Mouse (Mus musculus) liver, postnatal 0 days (tissue): ENCODE data around the gene Car11. TPM values are rescaled to one million over a fixed set of nuclear protein-coding genes. Genes with fewer than 3 reads are reported as not detected.

Source experiments
- ATAC-seq: fragments of 200-750 bp; cut with Nextera tagmentation; 2 replicates; pipeline ENCODE4 v1.8.0; 2017; ENCODE audit warnings: mild to moderate bottlenecking, moderate library complexity
- DNase-seq: peaks from one replicate; pipeline ENCODE4 v3.0.0-alpha.2; 2016
- H3K27ac ChIP-seq: fragments of 300-500 bp; sonication (generic); 2 replicates; pipeline ENCODE4 v1.5.1; 2014; ENCODE audit warnings: antibody characterized with exemption, moderate library complexity, mild to moderate bottlenecking, low read depth
- H3K27me3 ChIP-seq: fragments of 300-500 bp; sonication (generic); 2 replicates; pipeline ENCODE4 v1.6.1; 2014; ENCODE audit warnings: low read length, control low read depth, mixed read lengths; ENCODE audit not compliant: insufficient read depth
- H3K36me3 ChIP-seq: fragments of 300-500 bp; sonication (generic); replicated peaks from 2 replicates; pipeline ENCODE4 v1.6.1; 2014; ENCODE audit warnings: mild to moderate bottlenecking, control low read depth, low read length, moderate library complexity, mixed read lengths; ENCODE audit not compliant: insufficient read depth
- H3K4me1 ChIP-seq: fragments of 300-500 bp; sonication (generic); 2 replicates; pipeline ENCODE4 v1.6.1; 2014; ENCODE audit warnings: antibody characterized with exemption, mild to moderate bottlenecking, control low read depth; ENCODE audit not compliant: insufficient read depth
- H3K4me2 ChIP-seq: fragments of 300-500 bp; sonication (generic); 2 replicates; pipeline ENCODE4 v1.6.1; 2014; ENCODE audit warnings: low read depth, mild to moderate bottlenecking, low read length, moderate library complexity, mixed read lengths
- H3K4me3 ChIP-seq: fragments of 300-500 bp; sonication (generic); 2 replicates; pipeline ENCODE4 v1.5.1; 2014; ENCODE audit warnings: low read depth, low read length
- H3K9ac ChIP-seq: fragments of 300-500 bp; sonication (generic); replicated peaks from 2 replicates; pipeline ENCODE4 v1.6.1; 2014; ENCODE audit warnings: mild to moderate bottlenecking, moderate library complexity
- H3K9me3 ChIP-seq: fragments of 300-500 bp; sonication (generic); 2 replicates; pipeline ENCODE4 v1.6.1; 2016; ENCODE audit warnings: mild to moderate bottlenecking, control low read depth, low read length, mixed read lengths
- CTCF ChIP-seq: sonication (generic); IDR thresholded peaks from 2 replicates; pipeline ENCODE4 v1.5.1; 2016; ENCODE audit warnings: antibody characterized with exemption, low read depth
- EP300 ChIP-seq: IDR thresholded peaks from 2 replicates; pipeline ENCODE4 v1.6.1; 2016; ENCODE audit warnings: antibody characterized with exemption, low read depth, mild to moderate bottlenecking
- WGBS: fragments of 180-500 bp; shearing (Covaris S2); extraction: QIAGEN DNeasy Blood & Tissue Kit; methylation state at CpG from one replicate; pipeline ENCODE4 v1.1.7; 2014; ENCODE audit not compliant: insufficient replicate concordance; 5-methylcytosine and 5-hydroxymethylcytosine counted together
- polyA plus RNA-seq: library from polyadenylated mRNA; unstranded; fragments of >200 nt; fragmentation: Nextera tagmentation; extraction: Ambion mirVana; gene quantifications from 2 replicates; pipeline ENCODE4 v1.2.1, GENCODE M21; 2015

Car11 gene
- polyA plus RNA-seq, 1 experiment from 2014 or later: 0.15 TPM

DNA sequence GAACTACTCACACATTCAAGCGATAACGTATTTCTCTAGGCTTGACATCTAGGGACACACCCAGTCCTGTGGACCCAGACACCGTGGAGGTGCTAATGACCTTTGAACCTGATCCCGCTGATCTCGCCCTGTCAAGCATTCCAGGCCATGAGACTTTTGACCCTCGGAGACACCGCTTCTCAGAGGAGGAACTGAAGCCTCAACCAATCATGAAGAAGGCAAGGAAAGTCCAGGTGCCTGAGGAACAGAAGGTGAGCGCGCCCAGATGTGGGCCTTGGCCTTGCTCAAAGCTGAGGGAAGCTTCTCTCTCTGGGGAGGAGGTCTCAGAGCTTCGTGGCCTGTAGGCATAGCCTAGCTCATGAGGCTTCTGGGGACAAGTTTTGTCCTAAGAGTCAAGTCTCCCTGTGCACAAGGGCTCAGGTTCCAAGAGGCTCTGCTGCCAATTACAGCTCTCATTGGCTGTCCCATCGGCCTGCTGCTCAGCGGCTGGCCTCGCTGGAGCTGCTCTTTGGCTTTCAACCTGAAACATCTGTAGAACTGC, 8.6 kb downstream of the Car11 start:
- H3K9ac ChIP-seq: peak overlapping the region; percentile 49
- H3K4me1 ChIP-seq: peaks cover 59% of the 10 kb centered on the region
- peaks cover 33% of the 10 kb centered on the region for H3K36me3 ChIP-seq
- no peak overlapping the region for H3K4me3 ChIP-seq
- H3K27ac ChIP-seq: peak overlapping the region; percentile 85
- DNase-seq: no peak
- WGBS: 44% methylated on average over 13 of the region's 13 CpGs
- H3K27me3 ChIP-seq: no peaks in the 10 kb centered on the region
- TF ChIP-seq EP300: no peak
- TF ChIP-seq CTCF: no peak
- ATAC-seq: no peak
- H3K4me2 ChIP-seq: peak overlapping the region; percentile 99
- H3K9me3 ChIP-seq: no peaks in the 10 kb centered on the region

DNA sequence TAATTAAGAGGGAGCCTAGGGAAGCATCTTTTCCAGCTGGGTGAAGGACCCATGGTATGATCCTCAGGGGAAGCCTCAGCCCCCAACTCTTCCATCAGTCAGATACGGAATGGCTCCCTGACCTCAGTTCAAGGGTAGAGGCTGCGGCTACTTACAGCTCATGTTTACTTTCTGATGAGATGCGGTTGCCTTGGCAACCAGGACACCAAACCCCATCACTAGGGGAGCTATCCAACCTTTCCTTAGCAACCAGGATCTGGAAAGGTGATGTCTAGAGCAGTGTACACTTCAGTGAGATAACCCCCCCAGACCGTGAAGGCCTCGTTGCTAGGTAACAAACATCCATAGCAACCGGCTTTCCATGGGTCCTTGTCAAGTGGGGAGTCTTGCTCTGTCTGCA, 9.4 kb downstream of the Car11 start:
- Histone ChIP-seq H3K36me3 (peaks cover 36% of the 10 kb centered on the region), H3K27ac (no peak overlapping the region; the same call in 1 of the 2 replicates), H3K9ac (0 out of 2 replicates have a peak overlapping the region, but pooled peaks have one; percentile 49), H3K9me3 (no peaks in the 10 kb centered on the region), H3K4me3 (no peak overlapping the region), H3K4me2 (no peak overlapping the region), H3K27me3 (no peaks in the 10 kb centered on the region), H3K4me1 (peaks cover 57% of the 10 kb centered on the region)
- DNase-seq (no peak), ATAC-seq (no peak)
- 63% methylated on average over 6 of the region's 6 CpGs for WGBS
- TF ChIP-seq CTCF: no peak
- no peak for TF ChIP-seq EP300

DNA sequence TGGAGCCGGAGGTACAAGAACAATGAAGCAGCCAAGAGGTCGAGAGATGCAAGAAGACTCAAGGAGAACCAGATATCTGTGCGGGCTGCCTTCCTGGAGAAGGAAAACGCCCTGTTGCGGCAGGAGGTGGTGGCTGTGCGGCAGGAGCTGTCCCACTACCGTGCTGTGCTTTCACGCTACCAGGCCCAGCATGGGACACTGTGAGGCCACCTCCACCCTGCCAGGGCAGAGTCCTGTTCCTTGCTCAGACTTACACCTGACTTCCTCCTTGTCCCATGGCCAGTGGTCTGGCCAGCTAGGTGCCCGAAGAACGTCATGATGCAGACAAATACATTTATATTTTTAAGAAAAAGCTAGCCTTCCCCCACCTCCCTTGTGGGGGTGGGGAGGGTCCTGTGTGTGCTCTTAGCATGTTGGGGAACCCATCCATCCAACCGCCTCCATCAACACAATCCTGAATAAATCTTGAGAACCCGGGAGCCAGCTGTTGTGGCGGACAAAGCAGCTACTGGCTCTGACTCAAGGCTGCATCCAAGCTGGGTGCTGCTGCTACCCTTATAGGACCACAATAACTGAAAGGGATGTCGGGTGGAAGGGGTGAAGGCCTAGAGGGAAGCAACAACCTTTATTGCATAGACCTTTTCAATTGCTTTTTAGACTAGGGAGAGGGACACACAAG, 10.2 kb downstream of the Car11 start:
- H3K4me2 ChIP-seq: no peak overlapping the region
- H3K27ac ChIP-seq: no peak overlapping the region
- no peak overlapping the region for H3K4me3 ChIP-seq
- no peaks in the 10 kb centered on the region for H3K9me3 ChIP-seq
- no peak overlapping the region for H3K9ac ChIP-seq
- H3K27me3 ChIP-seq: no peaks in the 10 kb centered on the region
- no peak for DNase-seq
- no peak for TF ChIP-seq CTCF
- no peak for TF ChIP-seq EP300
- H3K36me3 ChIP-seq: peaks cover 36% of the 10 kb centered on the region
- no peak for ATAC-seq
- WGBS: 80% methylated on average over 14 of the region's 14 CpGs
- peaks cover 58% of the 10 kb centered on the region for H3K4me1 ChIP-seq

DNA sequence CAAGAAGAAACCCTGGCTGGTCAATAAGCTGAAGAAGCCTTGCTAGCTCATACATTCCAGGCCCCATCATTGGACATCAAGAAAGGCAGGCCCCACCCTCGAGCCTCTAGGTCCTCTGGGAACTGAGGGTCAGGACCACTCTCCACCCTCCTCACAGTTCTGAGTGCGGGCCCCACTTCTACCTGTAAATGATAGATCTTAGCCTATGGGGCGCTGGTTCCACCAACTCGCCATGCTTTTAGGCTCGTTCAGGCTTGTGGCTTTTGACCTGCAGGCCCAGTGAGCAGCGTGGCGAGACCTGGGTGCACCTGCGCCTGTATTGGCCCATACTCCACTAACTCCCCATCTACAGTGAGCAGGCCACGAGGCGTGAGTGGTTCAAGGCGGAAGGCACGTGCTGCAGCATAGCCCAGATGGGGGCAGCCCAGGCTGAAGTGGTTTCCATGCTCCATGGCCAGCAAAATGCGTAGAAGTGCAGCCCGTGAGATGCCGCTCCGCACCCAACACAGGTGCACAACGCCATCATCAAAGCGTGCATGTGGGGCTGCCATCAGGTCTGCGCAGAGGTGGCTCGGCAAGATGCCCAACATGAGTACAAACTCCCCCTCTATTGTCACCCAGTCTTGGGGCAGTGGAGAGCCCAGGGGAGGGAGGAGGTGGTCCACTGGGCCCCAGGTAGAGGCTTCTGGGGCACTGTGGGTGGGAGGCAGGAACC, 11.0 kb downstream of the Car11 start:
- ATAC-seq: no peak
- Histone ChIP-seq H3K4me3 (no peak overlapping the region), H3K36me3 (peaks cover 36% of the 10 kb centered on the region), H3K9ac (no peak overlapping the region), H3K4me1 (peaks cover 53% of the 10 kb centered on the region), H3K4me2 (no peak overlapping the region), H3K27ac (no peak overlapping the region), H3K9me3 (no peaks in the 10 kb centered on the region), H3K27me3 (no peaks in the 10 kb centered on the region)
- no peak for TF ChIP-seq CTCF
- no peak for TF ChIP-seq EP300
- DNase-seq: no peak
- 88% methylated on average over 20 of the region's 20 CpGs for WGBS

DNA sequence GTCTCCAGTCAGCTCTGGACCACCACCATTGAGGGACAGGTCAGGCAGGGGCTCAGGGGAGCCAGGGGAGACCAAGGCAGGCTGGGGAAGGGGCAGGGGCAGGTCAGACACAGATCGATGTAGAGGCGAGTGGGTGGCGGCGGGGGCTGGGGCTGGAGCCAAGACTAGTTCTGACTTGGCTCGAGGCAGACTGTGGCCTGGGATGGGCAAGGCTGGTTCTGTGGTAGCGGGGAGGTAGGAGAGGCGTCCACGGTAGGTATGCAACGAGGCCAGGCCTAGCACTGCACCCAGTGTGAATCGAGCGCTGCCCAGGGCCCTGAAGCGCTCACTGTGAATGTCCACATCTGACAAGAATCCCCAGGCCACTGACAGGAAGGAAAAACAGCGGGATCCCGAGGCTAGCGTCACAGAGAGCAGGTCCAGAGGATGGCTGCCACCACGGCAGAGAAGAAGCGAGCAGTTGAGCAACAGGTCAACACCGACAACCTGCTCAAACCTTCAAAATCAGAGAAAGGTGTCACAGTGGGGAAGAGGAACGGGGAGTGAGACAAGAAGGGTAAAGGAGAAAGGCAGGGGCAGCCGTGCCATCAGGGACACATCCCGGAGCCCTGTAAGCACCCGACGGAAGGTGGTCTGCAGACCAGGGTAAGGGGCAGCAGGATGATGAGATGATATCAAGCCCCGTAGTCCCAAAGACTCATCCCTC, 11.8 kb downstream of the Car11 start:
- Histone ChIP-seq H3K4me3 (no peak overlapping the region), H3K27ac (no peak overlapping the region), H3K4me2 (no peak overlapping the region), H3K9ac (no peak overlapping the region), H3K27me3 (no peaks in the 10 kb centered on the region), H3K9me3 (no peaks in the 10 kb centered on the region), H3K4me1 (peaks cover 51% of the 10 kb centered on the region), H3K36me3 (peaks cover 36% of the 10 kb centered on the region)
- no peak for DNase-seq
- TF ChIP-seq CTCF (no peak), EP300 (no peak)
- no peak for ATAC-seq
- WGBS: 89% methylated on average over 24 of the region's 24 CpGs
